Mouse (Mus musculus): Measurements from ENCODE around the gene Ruvbl2. TPM values are rescaled to one million over a fixed set of nuclear protein-coding genes. Genes with fewer than 3 reads are reported as not detected.

The Ruvbl2 gene
- polyA plus RNA-seq (2012; fragmentation: generic; extraction: Trizol) = 100 to 1,000 TPM in 1 of 2 experiments, 10 to 100 TPM in 1; 68.4 to 154 TPM

GRCm38 (mm10) chr7:45437521-45438276 lies at the start of gene Ruvbl2:
Gene Ruvbl2, minus strand, starts transcription at chr7:45438096.

GRCm38 (mm10) chr7:45486761-45487415 lies 49.0 kb upstream of the Ruvbl2 start, which contains the start of gene Gm45808:
Gene Gm45808, minus strand, starts transcription at chr7:45486811.

GRCm38 (mm10) chr7:45481374-45481927 lies 43.6 kb upstream of the Ruvbl2 start, which contains the start of gene Tulp2:
Gene Tulp2, plus strand, starts transcription at chr7:45481877.

GRCm38 (mm10) chr7:45466283-45467089 lies 28.6 kb upstream of the Ruvbl2 start, which contains the start of gene Bax:
Gene Bax, minus strand, starts transcription at chr7:45466898.

GRCm38 (mm10) chr7:45459564-45460140 lies 21.8 kb upstream of the Ruvbl2 start, which contains the start of gene Ftl1:
Gene Ftl1, minus strand, starts transcription at chr7:45459884.

GRCm38 (mm10) chr7:45434203-45435015 lies 3.5 kb downstream of the Ruvbl2 start, which contains the start of gene Gys1:
Gene Gys1, plus strand, starts transcription at chr7:45434844.

GRCm38 (mm10) chr7:45420615-45420919 lies 17.3 kb downstream of the Ruvbl2 start, which contains the start of gene Lhb:
Gene Lhb, plus strand, starts transcription at chr7:45420820.

GRCm38 (mm10) chr7:45413113-45413863 lies 24.6 kb downstream of the Ruvbl2 start, which contains the start of gene Ntf5:
Gene Ntf5, plus strand, starts transcription at chr7:45413695.

GRCm38 (mm10) chr7:45405091-45406075 lies 32.5 kb downstream of the Ruvbl2 start, which contains the start of gene Kcna7:
Gene Kcna7, plus strand, starts transcription at chr7:45405653.

GRCm38 (mm10) chr7:45395578-45396336 lies 42.1 kb downstream of the Ruvbl2 start, which contains the start of gene Snrnp70:
Gene Snrnp70, minus strand, starts transcription at chr7:45395742.

Other genes starting within 250 kb of the Ruvbl2 start
- gene Ccdc155, start 233.2 kb downstream of the Ruvbl2 start, polyA plus RNA-seq (2012; fragmentation: generic; extraction: Trizol) = 1 to 10 TPM in 1 of 2 experiments, under 1 TPM in 1; 0.71 to 4.3 TPM
- gene Dkkl1, start 225.9 kb downstream of the Ruvbl2 start, polyA plus RNA-seq (2012; fragmentation: generic; extraction: Trizol) = under 1 TPM in 1 of 2 experiments, not detected in 1; 0.15 TPM
- gene Tead2, start 222.3 kb downstream of the Ruvbl2 start, polyA plus RNA-seq (2012; fragmentation: generic; extraction: Trizol) = 100 to 1,000 TPM in 1 of 2 experiments, 10 to 100 TPM in 1; 60.5 to 105 TPM
- gene Cd37, start 199.0 kb downstream of the Ruvbl2 start, polyA plus RNA-seq (2012; fragmentation: generic; extraction: Trizol) = under 1 TPM; 0.11 to 0.28 TPM
- gene Slc6a16, start 197.0 kb downstream of the Ruvbl2 start, polyA plus RNA-seq (2012; fragmentation: generic; extraction: Trizol) = not detected
- not detected for gene Slc6a21, start 160.6 kb downstream of the Ruvbl2 start, polyA plus RNA-seq (2012; fragmentation: generic; extraction: Trizol)
- gene Trpm4, start 104.3 kb downstream of the Ruvbl2 start, polyA plus RNA-seq (2012; fragmentation: generic; extraction: Trizol) = 10 to 100 TPM; 23.4 to 26.2 TPM
- gene Hrc, start 102.8 kb downstream of the Ruvbl2 start, polyA plus RNA-seq (2012; fragmentation: generic; extraction: Trizol) = under 1 TPM; 0.02 to 0.06 TPM
- gene Ppfia3, start 71.1 kb downstream of the Ruvbl2 start, polyA plus RNA-seq (2012; fragmentation: generic; extraction: Trizol) = 1 to 10 TPM; 1.1 to 2.1 TPM
- 1 to 10 TPM in 1 of 2 experiments, under 1 TPM in 1; 0.23 to 1.8 TPM for gene Lin7b, start 67.5 kb downstream of the Ruvbl2 start, polyA plus RNA-seq (2012; fragmentation: generic; extraction: Trizol)
- 100 to 1,000 TPM; 229 to 271 TPM for gene Snrnp70, start 42.4 kb downstream of the Ruvbl2 start, polyA plus RNA-seq (2012; fragmentation: generic; extraction: Trizol)
- not detected for gene Kcna7, start 32.4 kb downstream of the Ruvbl2 start, polyA plus RNA-seq (2012; fragmentation: generic; extraction: Trizol)
- gene Ntf5, start 24.4 kb downstream of the Ruvbl2 start, polyA plus RNA-seq (2012; fragmentation: generic; extraction: Trizol) = under 1 TPM; 0.35 to 0.94 TPM
- gene Lhb, start 17.3 kb downstream of the Ruvbl2 start, polyA plus RNA-seq (2012; fragmentation: generic; extraction: Trizol) = under 1 TPM in 1 of 2 experiments, not detected in 1; 0.11 TPM
- 10 to 100 TPM; 10.3 to 18.4 TPM for gene Gys1, start 3.3 kb downstream of the Ruvbl2 start, polyA plus RNA-seq (2012; fragmentation: generic; extraction: Trizol)
- gene Ftl1, start 21.8 kb upstream of the Ruvbl2 start, polyA plus RNA-seq (2012; fragmentation: generic; extraction: Trizol) = over 10,000 TPM in 1 of 2 experiments, 1,000 to 10,000 TPM in 1; 3,673 to 13,112 TPM
- 100 to 1,000 TPM; 253 to 519 TPM for gene Bax, start 28.8 kb upstream of the Ruvbl2 start, polyA plus RNA-seq (2012; fragmentation: generic; extraction: Trizol)
- 1 to 10 TPM in 1 of 2 experiments, under 1 TPM in 1; 0.09 to 1.7 TPM for gene Tulp2, start 43.8 kb upstream of the Ruvbl2 start, polyA plus RNA-seq (2012; fragmentation: generic; extraction: Trizol)
- gene Gm45808, start 48.7 kb upstream of the Ruvbl2 start, polyA plus RNA-seq (2012; fragmentation: generic; extraction: Trizol) = not detected
- under 1 TPM; 0.07 to 0.21 TPM for gene Dhdh, start 50.7 kb upstream of the Ruvbl2 start, polyA plus RNA-seq (2012; fragmentation: generic; extraction: Trizol)
- gene Nucb1, start 72.3 kb upstream of the Ruvbl2 start, polyA plus RNA-seq (2012; fragmentation: generic; extraction: Trizol) = 100 to 1,000 TPM in 1 of 2 experiments, 10 to 100 TPM in 1; 66.5 to 268 TPM
- gene Ppp1r15a, start 88.2 kb upstream of the Ruvbl2 start, polyA plus RNA-seq (2012; fragmentation: generic; extraction: Trizol) = 10 to 100 TPM in 1 of 2 experiments, 1 to 10 TPM in 1; 9.1 to 24.6 TPM
- 10 to 100 TPM in 1 of 2 experiments, under 1 TPM in 1; 0.27 to 17.6 TPM for gene Plekha4, start 88.2 kb upstream of the Ruvbl2 start, polyA plus RNA-seq (2012; fragmentation: generic; extraction: Trizol)
- 1 to 10 TPM in 1 of 2 experiments, under 1 TPM in 1; 0.71 to 5.8 TPM for gene Hsd17b14, start 116.8 kb upstream of the Ruvbl2 start, polyA plus RNA-seq (2012; fragmentation: generic; extraction: Trizol)
- 10 to 100 TPM; 37.7 to 68.6 TPM for gene Bcat2, start 132.1 kb upstream of the Ruvbl2 start, polyA plus RNA-seq (2012; fragmentation: generic; extraction: Trizol)
- gene Fgf21, start 177.4 kb upstream of the Ruvbl2 start, polyA plus RNA-seq (2012; fragmentation: generic; extraction: Trizol) = under 1 TPM in 1 of 2 experiments, not detected in 1; 0.27 TPM
- gene Fut1, start 179.2 kb upstream of the Ruvbl2 start, polyA plus RNA-seq (2012; fragmentation: generic; extraction: Trizol) = not detected
- gene Izumo1, start 183.7 kb upstream of the Ruvbl2 start, polyA plus RNA-seq (2012; fragmentation: generic; extraction: Trizol) = not detected
- under 1 TPM; 0.05 to 0.07 TPM for gene Rasip1, start 189.4 kb upstream of the Ruvbl2 start, polyA plus RNA-seq (2012; fragmentation: generic; extraction: Trizol)
- 1 to 10 TPM in 1 of 2 experiments, under 1 TPM in 1; 0.05 to 1.3 TPM for gene Mamstr, start 201.9 kb upstream of the Ruvbl2 start, polyA plus RNA-seq (2012; fragmentation: generic; extraction: Trizol)
- gene Fut2, start 228.3 kb upstream of the Ruvbl2 start, polyA plus RNA-seq (2012; fragmentation: generic; extraction: Trizol) = under 1 TPM in 1 of 2 experiments, not detected in 1; 0.06 TPM
- 1 to 10 TPM in 1 of 2 experiments, under 1 TPM in 1; 0.04 to 3.3 TPM for gene Ntn5, start 245.9 kb upstream of the Ruvbl2 start, polyA plus RNA-seq (2012; fragmentation: generic; extraction: Trizol)